Mouse (Mus musculus) G1E (cell line): ENCODE results near the gene Hp.

Source experiments
- CTCF ChIP-seq: IDR thresholded peaks from 2 replicates; pipeline ENCODE4 v1.5.1; 2012; ENCODE audit warnings: low read depth, low read length, inconsistent platforms, mixed read lengths
- POLR2AphosphoS5 ChIP-seq: IDR thresholded peaks from 2 replicates; pipeline ENCODE4 v1.6.1; 2012; ENCODE audit warnings: low read depth, low read length, inconsistent platforms; ENCODE audit not compliant: insufficient replicate concordance

DNA sequence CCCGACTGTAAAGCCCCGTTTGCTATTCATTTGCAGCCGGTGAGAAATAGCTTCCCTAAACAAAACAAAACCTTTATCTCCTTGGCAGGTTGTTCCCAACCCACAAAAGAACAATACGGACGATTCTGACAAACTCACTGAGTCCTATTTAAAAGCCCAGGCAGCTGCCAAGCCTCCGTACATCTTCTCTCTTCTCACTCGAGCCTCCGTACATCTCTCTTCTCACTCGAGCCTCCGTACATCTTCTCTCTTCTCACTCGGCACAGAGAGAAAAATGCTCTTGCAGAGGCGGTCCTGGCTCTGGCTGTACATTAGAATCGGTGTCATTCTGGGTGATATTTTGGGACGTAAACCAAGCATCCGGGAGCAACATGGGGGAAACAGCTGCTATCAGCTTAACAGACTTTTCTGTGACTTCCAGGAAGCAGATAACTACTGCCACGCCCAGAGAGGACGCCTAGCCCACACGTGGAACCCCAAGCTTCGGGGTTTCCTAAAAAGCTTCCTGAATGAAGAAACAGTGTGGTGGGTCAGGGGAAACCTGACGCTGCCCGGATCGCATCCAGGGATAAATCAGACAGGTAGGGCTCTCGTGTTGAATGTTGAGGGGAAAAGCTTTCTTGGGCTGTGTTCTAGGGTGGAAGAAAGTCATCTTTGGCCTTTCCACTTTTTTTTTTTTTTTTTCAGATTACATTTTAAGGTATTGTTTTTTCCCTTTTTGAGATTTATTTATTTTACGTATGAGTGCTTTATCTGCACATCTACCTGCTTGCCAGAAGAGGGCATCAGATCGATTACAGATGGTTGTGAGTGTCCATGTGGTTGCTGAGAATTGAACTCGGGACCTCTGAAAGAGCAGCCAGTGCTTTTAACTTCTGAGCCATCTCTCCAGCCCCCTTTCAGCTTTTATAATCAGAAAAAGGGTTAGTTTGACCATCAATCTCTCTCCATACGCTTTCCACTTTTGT lies 35.6 kb upstream of the Hp start, which contains the start of gene Pkd1l3:
- TF ChIP-seq CTCF = no peak
- no peak for TF ChIP-seq POLR2AphosphoS5
